Mouse (Mus musculus): ENCODE measurements around the gene Frem2. TPM values are rescaled to one million over a fixed set of nuclear protein-coding genes. Genes with fewer than 3 reads are reported as not detected.

Gene Frem2
- polyA plus RNA-seq, 1 experiment from 2014 or later, result 0.32 TPM

GRCm38 (mm10) chr3:53583248-53583647 is 73.9 kb downstream of the Frem2 start:
- in situ Hi-C loops (cut with MboI; ENCODE audit: low pct_unique_long_range_greater_than_20kb), result no loop called here

GRCm38 (mm10) chr3:53580596-53581254 is 76.4 kb downstream of the Frem2 start:
- POLR2A ChIA-PET, result interaction anchor here (0.7 kb wide), 1 partner anchor 18 kb away, joined by 3 read pairs; no protein-coding TSS in a partner anchor
- no peak for ATAC-seq

More at GRCm38 (mm10) chr3:53583248-53583647, 73.9 kb downstream of the Frem2 start:
- ATAC-seq, result no peak
- POLR2A ChIA-PET, result no interaction called here
- CTCF ChIA-PET, result no interaction called here
- no peak for TF ChIP-seq CTCF (IDR thresholded peaks at IDR 0.05)
- no peak for DNase-seq (ENCODE audit: low read depth, low spot score)
- H3K27me3 ChIP-seq, result peaks cover 65% of the 10 kb centered on the region

GRCm38 (mm10) chr3:53579121-53579704 is 77.9 kb downstream of the Frem2 start:
- ChIA-PET CTCF (no interaction called here), POLR2A (no interaction called here)
- peaks cover 53% of the 10 kb centered on the region for H3K27me3 ChIP-seq
- no peak for DNase-seq (ENCODE audit: low read depth, low spot score)
- in situ Hi-C loops (cut with MboI; ENCODE audit: low pct_unique_long_range_greater_than_20kb), result no loop called here
- TF ChIP-seq CTCF (IDR thresholded peaks at IDR 0.05), result no peak
- ATAC-seq, result no peak

More at GRCm38 (mm10) chr3:53580596-53581254, 76.4 kb downstream of the Frem2 start:
- no peak for DNase-seq (ENCODE audit: low read depth, low spot score)
- CTCF ChIA-PET, result no interaction called here
- in situ Hi-C loops (cut with MboI; ENCODE audit: low pct_unique_long_range_greater_than_20kb), result no loop called here
- no peak for TF ChIP-seq CTCF (IDR thresholded peaks at IDR 0.05)
- H3K27me3 ChIP-seq, result peaks cover 55% of the 10 kb centered on the region

- in situ Hi-C loops (cut with MboI; ENCODE audit: low pct_unique_long_range_greater_than_20kb), result no loop called here
- CTCF ChIA-PET, result no interaction called here
- no peak for TF ChIP-seq CTCF (IDR thresholded peaks at IDR 0.05)
- POLR2A ChIA-PET, result no interaction called here
- H3K27me3 ChIP-seq, result peaks cover 51% of the 10 kb centered on the region
- DNase-seq (ENCODE audit: low read depth, low spot score), result no peak
- ATAC-seq, result peak; percentile 8
Observed at GRCm38 (mm10) chr3:53576320-53577116, 80.6 kb downstream of the Frem2 start.

- no peak for TF ChIP-seq CTCF (IDR thresholded peaks at IDR 0.05)
- ChIA-PET POLR2A (no interaction called here), CTCF (interaction anchor here (1.1 kb wide), 1 partner anchor 14 kb away, joined by 3 read pairs; no protein-coding TSS in a partner anchor)
- H3K27me3 ChIP-seq, result peaks cover 63% of the 10 kb centered on the region
- DNase-seq (ENCODE audit: low read depth, low spot score), result no peak
- no peak for ATAC-seq
- in situ Hi-C loops (cut with MboI; ENCODE audit: low pct_unique_long_range_greater_than_20kb), result no loop called here
Observed at GRCm38 (mm10) chr3:53574123-53574522, 83.0 kb downstream of the Frem2 start.

GRCm38 (mm10) chr3:53571663-53572062 is 85.5 kb downstream of the Frem2 start:
- no peak for ATAC-seq
- ChIA-PET CTCF (no interaction called here), POLR2A (no interaction called here)
- TF ChIP-seq CTCF (IDR thresholded peaks at IDR 0.05), result no peak
- in situ Hi-C loops (cut with MboI; ENCODE audit: low pct_unique_long_range_greater_than_20kb), result no loop called here
- DNase-seq (ENCODE audit: low read depth, low spot score), result no peak
- peaks cover 52% of the 10 kb centered on the region for H3K27me3 ChIP-seq

- DNase-seq (ENCODE audit: low read depth, low spot score), result peak; percentile 51
- CTCF ChIA-PET, result interaction anchor here (1.1 kb wide), 1 partner anchor 18 kb away, joined by 4 read pairs; no protein-coding TSS in a partner anchor
- TF ChIP-seq CTCF (IDR thresholded peaks at IDR 0.05), result no peak
- peak; percentile 98 for ATAC-seq
- in situ Hi-C loops (cut with MboI; ENCODE audit: low pct_unique_long_range_greater_than_20kb), result no loop called here
- H3K27me3 ChIP-seq, result peaks cover 10% of the 10 kb centered on the region
- POLR2A ChIA-PET, result no interaction called here
Observed at GRCm38 (mm10) chr3:53564521-53564920, 92.6 kb downstream of the Frem2 start.

GRCm38 (mm10) chr3:53563746-53564145 is 93.4 kb downstream of the Frem2 start:
- POLR2A ChIA-PET, result no interaction called here

GRCm38 (mm10) chr3:53561813-53562212 is 95.3 kb downstream of the Frem2 start:
- ChIA-PET CTCF (interaction anchor here (1.0 kb wide), 1 partner anchor 24 kb away, joined by 3 read pairs; no protein-coding TSS in a partner anchor), POLR2A (no interaction called here)
- no peak for TF ChIP-seq CTCF (IDR thresholded peaks at IDR 0.05)
- in situ Hi-C loops (cut with MboI; ENCODE audit: low pct_unique_long_range_greater_than_20kb), result no loop called here
- peaks cover 19% of the 10 kb centered on the region for H3K27me3 ChIP-seq
- ATAC-seq (no peak), DNase-seq (ENCODE audit: low read depth, low spot score) (no peak)

More at GRCm38 (mm10) chr3:53563746-53564145, 93.4 kb downstream of the Frem2 start:
- DNase-seq (ENCODE audit: low read depth, low spot score), result no peak
- CTCF ChIA-PET, result no interaction called here
- peaks cover 9% of the 10 kb centered on the region for H3K27me3 ChIP-seq
- TF ChIP-seq CTCF (IDR thresholded peaks at IDR 0.05), result no peak
- ATAC-seq, result no peak
- in situ Hi-C loops (cut with MboI; ENCODE audit: low pct_unique_long_range_greater_than_20kb), result no loop called here

- DNase-seq (ENCODE audit: low read depth, low spot score) (no peak), ATAC-seq (no peak)
- TF ChIP-seq CTCF (IDR thresholded peaks at IDR 0.05), result no peak
- in situ Hi-C loops (cut with MboI; ENCODE audit: low pct_unique_long_range_greater_than_20kb), result no loop called here
- CTCF ChIA-PET, result no interaction called here
- POLR2A ChIA-PET, result no interaction called here
- H3K27me3 ChIP-seq, result peaks cover 40% of the 10 kb centered on the region
Observed at GRCm38 (mm10) chr3:53559056-53559455, 98.1 kb downstream of the Frem2 start.

- ChIA-PET POLR2A (no interaction called here), CTCF (interaction anchor here (0.7 kb wide), 1 partner anchor 28 kb away, joined by 4 read pairs; no protein-coding TSS in a partner anchor)
- in situ Hi-C loops (cut with MboI; ENCODE audit: low pct_unique_long_range_greater_than_20kb), result no loop called here
- DNase-seq (ENCODE audit: low read depth, low spot score) (no peak), ATAC-seq (no peak)
- no peak for TF ChIP-seq CTCF (IDR thresholded peaks at IDR 0.05)
- peaks cover 47% of the 10 kb centered on the region for H3K27me3 ChIP-seq
Observed at GRCm38 (mm10) chr3:53558230-53558629, 98.9 kb downstream of the Frem2 start.

Data from Patski (cell line).